Mouse (Mus musculus) right cerebral cortex, postnatal 4 days (tissue): ENCODE results near the gene Myct1.
A peak's percentile ranks its signal among the peaks of the same experiment; 100 is the strongest.

Experiments used
- DNase-seq: peaks from one replicate; pipeline ENCODE4 v3.0.0-alpha.2; 2022

Gene Myct1

DNA sequence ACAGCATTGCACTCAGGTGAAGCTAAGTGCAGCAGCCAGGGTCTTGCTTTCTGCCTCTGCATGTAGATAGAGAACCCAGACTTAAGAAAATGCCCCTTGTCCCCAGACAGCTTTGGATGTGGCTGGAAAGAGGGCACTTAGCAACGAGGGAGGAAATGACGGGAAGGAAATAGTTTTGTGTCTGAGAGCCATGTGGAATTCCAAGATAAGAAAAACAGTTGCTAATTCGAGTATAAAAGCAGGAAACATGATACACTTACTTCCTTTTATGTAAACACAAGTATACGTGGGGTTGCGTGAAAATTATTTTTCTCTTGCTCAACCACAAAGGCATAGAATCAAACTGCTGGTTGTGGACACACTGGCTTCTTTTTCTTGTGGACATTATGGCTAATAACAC lies at the start of gene Myct1:
Myct1 (plus strand) TSS at position 312 of the 400 bp plus-strand sequence.
- DNase-seq: no peak

DNA sequence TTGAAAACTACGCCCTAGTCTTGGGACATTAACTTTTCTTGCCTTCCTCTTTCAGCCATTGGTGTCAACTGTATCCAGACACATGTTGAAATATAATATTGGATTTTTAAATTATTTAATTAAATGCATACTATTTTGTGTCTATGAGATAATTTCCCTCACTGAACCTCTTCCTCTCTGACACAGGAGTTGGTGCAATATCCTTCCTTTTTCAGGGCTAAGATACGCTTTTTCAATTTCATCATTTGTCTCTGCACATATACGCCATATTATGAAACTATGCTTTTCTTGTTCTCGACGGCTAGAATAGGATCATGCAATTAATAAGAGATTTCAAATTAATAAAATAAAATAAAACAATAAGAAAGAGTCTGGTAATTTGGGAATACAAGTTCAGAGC lies 47.1 kb upstream of the Myct1 start:
- no peak for DNase-seq

DNA sequence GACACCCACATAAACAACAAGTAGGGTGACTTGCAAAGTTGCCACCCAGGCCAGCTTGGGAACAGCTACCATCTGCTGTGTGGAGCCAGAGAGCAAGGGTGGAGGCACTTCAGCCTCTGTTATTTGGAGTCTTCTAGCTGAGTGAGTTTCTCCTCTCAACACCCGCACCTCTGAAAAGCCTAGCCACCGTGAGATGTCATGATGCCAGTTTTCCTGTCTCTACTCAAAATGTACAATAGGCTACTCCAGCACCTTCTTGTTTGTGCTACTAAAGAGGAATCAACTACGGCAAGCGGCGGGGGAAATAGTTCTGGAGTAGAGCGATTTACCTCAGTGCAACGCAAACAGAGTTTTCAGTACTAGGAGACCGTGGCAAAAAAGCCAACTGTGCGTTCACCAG lies 45.8 kb upstream of the Myct1 start:
- DNase-seq: no peak

DNA sequence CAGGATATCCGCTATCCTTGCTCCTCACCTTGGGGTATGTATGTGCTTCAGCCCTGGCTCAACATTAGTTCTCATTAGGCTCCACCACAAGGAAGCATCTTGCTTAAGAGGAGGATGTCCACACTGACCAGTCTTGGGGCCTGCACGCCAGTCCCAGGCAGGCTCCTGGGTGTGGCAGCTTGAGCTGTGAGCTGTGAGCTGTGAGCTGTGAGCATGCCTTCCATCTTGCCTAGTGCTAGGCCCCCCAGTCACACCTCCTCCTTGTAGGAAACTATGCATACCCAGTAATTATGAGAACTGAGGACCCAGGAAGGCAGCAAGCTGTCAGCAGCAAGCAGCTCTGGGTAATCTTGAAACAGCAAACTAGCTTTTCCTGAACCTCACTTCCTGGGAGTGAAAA lies 44.9 kb upstream of the Myct1 start:
- no peak for DNase-seq

DNA sequence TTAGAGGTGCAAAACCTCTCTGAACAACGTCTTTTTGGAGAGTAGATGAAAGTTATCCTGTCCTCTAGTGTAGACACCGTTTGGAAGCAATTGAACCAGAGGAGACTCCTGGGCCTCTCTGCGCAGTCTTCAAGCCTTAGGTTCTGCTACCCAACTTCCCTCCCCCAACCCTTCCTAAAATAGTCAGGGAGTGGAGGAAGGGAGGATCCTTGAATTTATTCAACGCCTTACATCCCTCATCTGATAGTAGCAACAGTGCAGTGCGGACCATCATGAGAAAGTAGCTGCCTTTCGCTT lies 43.8 kb upstream of the Myct1 start:
- no peak for DNase-seq

DNA sequence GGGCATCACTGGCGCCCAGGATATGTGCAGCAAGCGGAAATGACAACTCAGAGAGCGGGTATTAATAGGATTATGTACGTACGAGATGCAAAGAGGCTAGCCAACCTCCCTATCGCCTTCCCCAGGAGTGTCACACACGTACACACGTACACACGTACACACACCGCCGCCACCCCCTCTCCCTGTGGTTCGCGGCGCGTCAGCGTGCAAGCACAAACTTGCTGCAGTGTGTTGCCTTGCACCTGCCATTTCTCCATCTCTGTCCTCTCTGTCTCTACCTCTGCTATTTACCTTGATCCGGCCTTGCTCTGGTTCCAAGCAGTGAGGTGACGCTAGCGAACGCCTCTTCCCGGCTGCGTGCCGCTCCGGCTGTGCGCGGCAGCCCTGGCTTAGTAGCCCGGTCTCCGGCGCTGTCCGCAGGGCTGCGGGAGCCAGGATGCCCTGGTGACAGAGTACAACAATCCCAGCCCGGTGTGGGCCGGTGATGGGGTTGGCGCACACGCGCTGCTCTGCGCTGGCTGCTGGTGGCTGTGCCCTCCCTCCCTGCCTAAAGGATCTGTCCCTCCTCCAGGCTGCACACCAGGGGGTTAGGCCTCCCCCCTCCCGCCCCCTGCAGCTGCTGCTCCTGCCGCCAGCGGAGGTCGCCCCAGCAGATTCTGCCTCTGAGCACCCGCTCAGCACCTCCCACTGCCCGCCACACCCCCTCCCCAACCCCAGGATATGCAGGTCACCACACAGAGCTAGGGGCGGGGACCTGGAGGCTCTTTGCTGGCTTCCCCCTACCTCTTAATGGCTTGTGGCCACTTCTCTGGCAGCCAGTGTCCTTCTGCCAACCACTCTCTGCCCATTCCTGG lies 43.2 kb upstream of the Myct1 start:
- DNase-seq: peak; percentile 54

DNA sequence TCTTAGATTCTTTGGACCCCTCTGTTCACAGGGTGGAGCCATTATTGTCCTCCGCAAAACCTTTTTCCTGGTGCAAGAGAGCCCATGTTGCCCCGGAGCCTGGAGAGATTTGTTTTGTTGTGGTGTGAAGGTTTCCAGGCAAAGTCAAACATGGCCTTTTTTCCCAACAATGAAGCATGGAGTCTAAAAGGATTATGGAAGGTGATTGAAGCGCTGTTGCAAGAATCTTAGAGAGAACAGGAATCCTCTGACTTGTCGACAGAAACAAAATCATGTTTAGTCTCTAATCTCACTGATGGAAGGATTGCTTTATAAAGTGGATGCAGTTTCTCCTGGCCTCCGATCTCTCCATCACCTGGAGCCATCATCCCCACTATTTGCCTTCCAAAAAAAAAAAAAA lies 42.2 kb upstream of the Myct1 start, which contains the start of gene Syne1:
Syne1 (minus strand) TSS at position 101 of the 400 bp plus-strand sequence.
- no peak for DNase-seq

DNA sequence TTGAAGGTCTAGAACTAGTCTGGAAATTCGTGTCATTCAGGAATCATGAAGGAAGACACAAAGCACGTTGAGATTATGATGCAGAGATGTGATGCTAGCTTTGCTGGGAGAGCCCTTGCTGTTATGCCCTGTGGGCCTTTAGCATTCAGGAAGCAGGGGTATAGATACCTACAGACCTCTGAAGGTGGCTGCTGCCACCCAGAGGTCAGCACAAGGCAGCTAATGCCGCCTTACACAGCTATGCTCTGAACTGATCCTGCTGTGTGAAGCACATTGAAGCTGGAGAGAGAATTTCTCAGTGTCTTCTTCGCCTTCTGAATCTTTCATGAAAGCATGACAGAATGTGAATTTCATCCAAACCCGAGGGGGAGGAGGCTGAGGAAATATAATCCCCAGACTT lies 38.6 kb upstream of the Myct1 start:
- DNase-seq: no peak

DNA sequence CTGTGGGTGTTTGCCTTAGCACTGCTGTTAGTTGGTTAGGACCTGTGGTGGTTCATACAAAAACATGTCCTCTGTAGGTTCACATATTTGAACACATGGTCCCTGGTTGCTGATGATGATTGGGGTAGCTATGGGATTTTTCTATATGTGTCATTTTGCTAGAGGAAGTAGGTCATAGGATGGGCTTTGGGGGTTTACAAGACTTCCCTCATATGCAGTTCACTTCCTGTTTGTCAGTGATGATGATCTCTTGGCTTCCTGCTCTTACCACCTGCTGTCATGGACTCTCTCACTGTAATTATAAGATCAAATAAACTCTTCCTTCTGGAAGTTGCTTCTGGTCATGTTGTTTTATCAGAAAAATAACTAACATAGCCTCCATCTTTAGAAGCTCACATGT lies 34.8 kb upstream of the Myct1 start:
- DNase-seq: no peak

DNA sequence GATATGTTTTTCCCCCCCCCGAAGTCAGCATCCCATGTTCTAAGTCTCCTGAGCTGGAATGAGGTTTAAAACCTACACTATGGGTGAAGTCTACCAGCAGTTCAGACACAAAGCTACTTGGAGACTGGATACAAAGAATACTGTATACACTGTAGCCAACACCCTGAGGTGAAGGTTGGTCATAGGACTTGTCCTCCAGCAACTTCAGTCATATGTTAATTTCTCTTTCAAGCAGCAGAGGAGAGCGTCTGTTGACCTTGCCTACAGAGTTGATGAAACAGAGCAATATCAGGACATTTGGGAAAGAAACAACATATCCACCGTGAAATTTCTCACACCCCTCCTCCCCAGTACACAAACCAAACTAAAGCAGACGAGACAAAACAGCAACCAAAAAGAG lies 33.0 kb upstream of the Myct1 start:
- no peak for DNase-seq

DNA sequence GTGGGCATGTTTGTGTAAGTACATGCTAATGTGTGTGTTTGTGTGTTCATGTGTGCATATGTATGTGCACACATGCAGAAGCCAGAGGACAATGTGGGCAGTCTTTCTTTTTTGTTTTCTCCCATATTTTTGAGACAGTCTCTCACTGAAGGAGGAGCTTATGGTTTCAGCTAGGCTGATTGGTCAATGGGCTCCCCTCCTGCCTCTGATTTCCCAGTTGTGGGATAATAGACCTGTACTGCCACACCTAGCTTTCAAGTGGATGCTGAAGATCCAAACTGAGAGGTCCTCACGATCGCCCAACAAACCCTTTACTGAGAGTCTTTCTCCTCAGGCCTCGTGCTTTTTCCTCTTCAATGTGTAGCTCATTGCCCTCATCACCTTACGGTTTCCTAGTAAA lies 31.9 kb upstream of the Myct1 start:
- no peak for DNase-seq

DNA sequence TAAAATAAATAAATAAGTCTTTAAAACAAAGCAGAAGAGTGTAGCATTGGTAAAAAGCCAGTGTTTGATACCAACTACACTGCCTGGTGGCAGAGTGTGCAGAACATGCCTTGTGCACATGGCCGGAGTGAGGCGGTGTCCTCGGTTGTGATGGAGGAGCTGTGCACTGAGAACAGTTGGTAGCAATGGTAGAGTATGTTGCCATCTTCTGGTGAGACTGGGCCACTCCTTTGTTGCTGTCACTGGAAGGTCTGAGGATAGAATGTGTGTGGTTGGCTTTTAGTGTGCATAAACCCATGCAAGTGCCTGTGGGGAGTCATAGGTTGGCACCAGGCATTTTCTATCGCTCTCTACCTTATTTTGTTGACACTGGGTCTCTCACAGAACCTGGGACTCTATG lies 24.6 kb upstream of the Myct1 start:
- no peak for DNase-seq

DNA sequence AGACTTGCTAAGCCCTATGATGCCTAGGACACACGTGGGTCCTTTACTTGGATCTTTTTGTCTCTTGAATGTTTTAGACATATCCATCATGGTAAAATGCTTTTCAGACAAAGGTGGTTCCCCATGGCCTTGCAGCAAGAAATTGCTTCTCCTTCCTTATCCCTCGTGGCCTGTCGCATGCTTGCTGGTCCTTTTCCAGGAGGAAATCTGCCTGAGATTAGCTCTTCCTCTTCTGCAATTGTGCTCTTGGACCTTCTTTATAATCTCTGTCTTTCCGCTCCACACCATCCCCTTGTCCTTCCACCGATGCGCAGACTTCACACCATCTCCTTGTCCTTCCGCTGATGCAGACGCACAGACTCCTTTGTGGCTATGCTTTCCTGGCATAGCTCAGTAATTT lies 23.5 kb upstream of the Myct1 start:
- DNase-seq: no peak

DNA sequence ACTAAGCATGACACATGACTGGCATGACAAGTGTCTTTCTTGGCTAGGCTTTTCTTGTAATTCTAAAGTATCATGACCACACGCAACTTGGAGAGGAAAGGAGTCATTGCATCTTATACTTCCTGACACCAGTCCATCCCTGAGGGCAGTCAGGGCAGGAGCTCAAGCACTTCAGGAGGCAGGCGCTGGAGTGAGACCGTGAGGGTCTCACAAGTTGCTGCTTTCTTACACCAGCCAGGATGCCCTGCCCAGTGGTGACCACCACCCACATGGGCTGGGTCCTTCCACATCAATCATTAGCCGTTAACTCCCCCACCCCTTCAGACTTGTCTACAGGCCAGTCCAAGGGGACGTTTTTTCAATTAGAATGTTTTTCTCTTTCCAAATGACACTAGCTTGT lies 22.2 kb upstream of the Myct1 start:
- no peak for DNase-seq

DNA sequence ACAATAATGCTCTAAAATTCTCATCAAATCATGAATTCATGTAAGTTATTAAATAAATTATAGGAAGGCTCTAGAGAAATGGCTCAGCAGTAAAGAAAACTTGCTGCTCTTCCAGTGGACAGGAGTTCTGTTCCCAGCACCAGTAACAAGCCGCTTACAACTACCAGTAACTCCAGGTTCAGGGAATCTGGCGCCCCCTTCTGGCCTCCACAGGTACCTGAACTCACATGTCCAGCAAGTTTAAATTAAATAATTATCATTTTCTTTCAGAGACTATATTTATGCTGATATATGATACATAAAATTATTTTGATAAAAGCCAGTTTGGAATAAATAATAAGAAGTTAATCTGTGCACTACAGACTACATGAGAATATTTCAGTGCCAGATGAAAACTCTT lies 20.2 kb upstream of the Myct1 start:
- no peak for DNase-seq

DNA sequence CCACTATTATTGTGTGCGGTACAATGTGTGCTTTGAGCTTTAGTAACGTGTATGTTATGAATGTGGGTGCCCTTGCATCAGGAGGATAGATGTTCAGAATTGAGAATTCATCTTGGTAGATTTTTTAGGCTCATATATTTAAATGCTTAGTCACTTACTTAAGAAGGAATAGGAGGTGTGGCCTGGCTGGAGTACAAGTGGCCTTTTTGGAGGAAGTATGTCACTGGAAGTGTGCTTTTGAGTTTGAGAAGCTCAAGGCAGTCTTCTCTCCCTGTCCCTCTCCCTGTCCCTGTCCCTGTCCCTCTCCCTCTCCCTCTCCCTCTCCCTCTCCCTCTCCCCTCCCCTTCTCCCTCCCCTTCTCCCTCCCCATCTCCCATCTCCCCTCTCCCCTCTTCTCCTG lies 2.5 kb upstream of the Myct1 start:
- DNase-seq: no peak

DNA sequence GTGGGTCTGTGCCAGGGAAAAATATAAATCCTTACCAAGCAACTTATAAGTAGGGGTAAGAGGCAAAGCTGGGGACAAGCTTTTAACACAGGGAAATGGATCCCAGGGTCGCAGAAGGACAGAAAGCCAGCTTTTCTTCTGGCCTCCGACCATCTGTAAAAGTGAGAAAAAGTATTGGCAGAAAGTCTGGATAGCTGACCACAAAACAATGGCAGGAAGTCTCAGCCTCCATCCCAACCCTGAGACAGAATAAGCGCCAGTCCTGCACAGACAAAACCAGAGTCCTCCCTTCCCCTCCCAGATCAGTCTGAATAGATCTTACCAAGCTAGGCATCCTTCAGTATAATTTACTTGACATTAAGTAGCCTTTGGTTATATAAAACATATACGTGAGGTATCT lies 1.6 kb upstream of the Myct1 start:
- no peak for DNase-seq

DNA sequence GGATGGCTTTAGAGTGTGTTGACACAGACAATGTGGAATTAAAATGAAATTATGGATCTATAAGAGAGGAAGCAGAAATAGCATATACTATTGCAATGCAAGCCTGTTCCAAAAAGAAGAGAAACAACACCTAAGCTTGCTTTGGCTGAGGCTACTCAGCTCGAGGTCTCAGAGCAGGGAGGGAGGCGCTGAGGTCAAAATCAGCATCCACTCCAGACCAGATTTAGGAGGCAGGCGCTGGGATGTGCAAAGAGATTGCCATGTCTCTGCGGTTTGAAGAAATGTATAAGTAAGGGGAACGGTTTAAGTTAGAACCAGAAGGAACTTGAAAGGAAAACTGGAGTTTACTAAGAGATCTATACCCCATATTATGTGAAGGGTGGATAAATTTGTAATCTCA lies 882 bp downstream of the Myct1 start:
- DNase-seq: no peak

DNA sequence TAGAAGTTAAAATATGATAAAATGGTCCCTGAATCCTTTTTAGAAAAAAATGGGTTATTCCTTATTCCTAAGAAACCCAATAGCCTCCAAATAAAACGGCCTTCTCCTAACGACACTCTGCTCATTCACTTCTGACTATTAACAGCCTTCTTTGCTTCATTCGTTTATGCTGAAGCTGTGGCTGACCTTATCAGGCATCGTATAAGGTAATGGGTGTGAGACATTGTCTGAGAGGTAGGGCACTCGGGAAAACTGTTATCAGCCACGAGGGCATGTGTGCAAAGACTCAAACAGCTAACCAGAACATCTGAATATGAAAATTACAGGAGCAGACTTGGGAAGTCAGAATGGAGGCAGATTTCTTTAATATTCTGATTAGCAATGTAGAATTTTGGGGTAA lies 3.0 kb downstream of the Myct1 start:
- DNase-seq: no peak

DNA sequence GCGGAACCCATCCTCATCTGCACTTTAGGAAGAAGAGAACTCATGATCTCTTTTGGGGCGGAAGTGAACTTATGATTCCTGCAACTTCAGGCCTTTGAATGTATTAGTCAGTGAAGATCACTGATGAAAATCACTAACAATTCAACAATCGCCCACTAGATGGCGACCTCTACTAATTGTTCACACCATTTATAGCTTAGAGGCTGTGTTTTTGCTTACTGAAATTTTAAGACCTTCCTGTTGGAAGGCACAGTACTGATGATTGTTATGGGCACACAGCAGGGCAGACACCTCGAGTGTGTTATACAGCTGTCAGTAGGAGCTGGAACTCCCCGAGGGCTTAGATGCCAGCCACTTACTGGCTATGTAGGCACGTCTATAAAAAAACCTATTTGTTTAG lies 6.5 kb downstream of the Myct1 start:
- DNase-seq: peak; percentile 73

DNA sequence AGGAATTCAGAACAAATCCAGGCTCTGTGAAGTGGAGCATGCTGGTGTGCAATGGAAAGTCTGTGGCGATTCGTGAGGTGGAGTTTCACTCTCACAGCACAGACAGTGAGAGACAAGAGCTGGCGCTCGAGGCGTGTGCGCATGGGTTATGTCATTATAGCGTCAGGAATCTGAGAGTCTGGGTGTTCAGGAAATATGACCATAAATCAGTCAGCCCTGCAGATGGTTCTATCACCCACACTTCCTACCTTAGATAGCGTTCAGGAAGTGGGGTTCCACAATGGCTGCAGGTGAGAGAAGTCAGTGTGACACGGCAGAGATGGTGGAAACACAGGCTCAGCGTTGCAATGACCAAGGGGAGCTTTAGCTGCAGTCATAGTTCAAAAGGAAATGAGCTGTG lies 9.9 kb downstream of the Myct1 start:
- DNase-seq: no peak

DNA sequence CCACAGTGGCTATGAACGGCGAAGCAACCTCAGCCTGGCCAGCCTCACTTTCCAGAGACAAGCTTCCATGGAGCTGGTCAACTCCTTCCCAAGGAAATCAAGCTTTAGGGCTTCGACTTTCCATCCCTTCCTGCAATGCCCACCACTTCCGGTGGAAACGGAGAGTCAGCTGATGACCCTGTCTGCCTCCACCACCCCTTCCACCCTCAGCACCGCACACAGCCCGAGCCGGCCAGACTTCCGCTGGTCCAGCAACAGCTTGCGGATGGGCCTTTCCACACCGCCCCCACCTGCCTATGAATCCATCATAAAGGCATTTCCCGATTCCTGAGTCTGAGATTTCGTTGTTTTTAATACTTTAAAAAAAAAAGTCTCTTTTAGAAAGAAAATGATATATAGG lies 10.8 kb downstream of the Myct1 start:
- DNase-seq: no peak

DNA sequence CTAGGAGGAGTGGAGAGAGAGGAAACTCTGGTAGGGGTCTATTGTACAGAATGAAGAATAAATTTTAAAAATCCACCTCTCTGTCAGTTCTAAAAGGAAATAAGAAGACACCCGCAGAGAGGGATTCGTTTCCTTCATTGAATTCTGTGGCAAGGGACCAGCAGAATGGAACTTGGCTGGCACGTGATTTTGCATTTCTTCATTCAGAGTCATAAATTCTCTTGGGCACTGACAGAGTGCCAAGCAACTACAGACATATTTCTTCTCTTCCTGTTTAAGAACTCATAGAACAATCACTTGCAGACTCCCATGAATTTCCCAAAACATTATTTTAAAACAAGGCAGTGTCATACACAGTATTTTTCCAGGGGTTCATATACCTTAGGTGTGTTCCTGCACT lies 15.3 kb downstream of the Myct1 start:
- no peak for DNase-seq

DNA sequence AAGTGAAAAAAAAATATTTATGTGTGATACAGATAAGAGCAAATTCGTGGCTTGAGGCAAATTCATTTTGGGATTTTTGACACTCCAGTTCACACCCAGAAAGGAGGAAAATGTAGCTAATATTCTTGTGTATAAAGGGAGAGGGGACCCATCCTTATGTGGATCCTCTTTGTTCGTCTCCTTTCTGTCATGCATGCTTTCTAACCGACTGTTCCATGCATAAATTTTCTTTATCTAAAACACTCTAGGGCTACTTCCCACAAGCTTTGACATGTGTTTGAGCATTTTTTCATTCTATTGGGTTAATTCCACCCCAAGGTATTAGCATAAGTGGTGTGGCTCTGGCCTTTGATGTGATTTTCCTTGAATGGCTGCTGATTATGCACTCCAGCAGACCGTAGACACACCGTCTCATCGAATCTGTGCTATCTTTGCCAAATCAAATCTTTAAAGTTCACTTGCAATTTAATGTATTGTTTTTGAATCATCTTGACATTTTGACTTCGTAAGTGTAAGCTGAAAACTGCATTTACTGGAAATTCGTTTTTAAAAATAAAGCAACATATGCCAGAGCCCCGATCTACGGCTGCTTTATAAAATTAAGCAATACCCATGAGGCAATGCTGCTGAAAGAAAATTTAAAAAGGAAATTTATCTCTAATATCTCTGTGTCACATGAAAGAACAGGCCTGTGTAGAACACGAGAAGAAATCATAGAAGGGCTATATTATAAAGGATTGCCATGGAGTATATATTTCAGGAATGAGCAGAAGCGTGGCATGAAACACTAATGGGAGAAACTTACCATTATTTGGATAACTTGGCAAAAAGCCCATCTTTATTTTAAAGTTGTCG lies 21.8 kb downstream of the Myct1 start:
- no peak for DNase-seq

DNA sequence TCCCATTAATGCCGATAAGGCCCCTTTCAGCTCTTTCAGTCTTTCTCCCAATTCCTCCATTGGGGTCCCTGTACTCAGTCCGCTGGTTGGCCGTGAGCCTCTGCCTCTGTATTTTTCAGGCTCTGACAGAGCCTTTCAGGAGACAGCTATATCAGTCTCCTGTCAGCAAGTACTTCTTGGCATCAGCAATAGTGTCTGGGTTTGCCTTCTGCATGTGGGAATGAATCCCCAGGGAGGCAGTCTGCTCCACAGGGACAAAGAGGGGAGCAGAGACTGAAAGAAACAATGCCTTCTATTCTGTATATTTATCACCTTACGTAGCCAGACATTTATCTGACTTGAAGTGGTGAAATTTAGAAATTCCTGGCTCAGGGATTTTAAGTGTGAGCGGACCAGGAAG lies 32.7 kb downstream of the Myct1 start:
- no peak for DNase-seq
